Mouse (Mus musculus) cerebellum, postnatal 10 days (tissue): ENCODE data around the gene 1110008P14Rik.

Source experiments
- DNase-seq, 2 experiments: peaks; one replicate each; pipeline ENCODE4 v3.0.0; 2021; ENCODE audit warnings: mixed read lengths in 2 of 2

1110008P14Rik gene

GRCm38 (mm10) chr2:32381775-32382223, at the start of gene 1110008P14Rik:
Gene 1110008P14Rik, minus strand, starts transcription at chr2:32381938.
- peak; percentile 97 to 98 for DNase-seq

GRCm38 (mm10) chr2:32430701-32431676, 49.3 kb upstream of the 1110008P14Rik start:
- peak; percentile 91 to 94 for DNase-seq

- no peak for DNase-seq
Measured at GRCm38 (mm10) chr2:32429215-32429891, 47.6 kb upstream of the 1110008P14Rik start.

GRCm38 (mm10) chr2:32428262-32428722, 46.6 kb upstream of the 1110008P14Rik start:
- DNase-seq = no peak

- no peak for DNase-seq
Measured at GRCm38 (mm10) chr2:32427720-32428119, 46.0 kb upstream of the 1110008P14Rik start.

- DNase-seq = no peak
Measured at GRCm38 (mm10) chr2:32426141-32426540, 44.4 kb upstream of the 1110008P14Rik start.

GRCm38 (mm10) chr2:32425568-32425967, 43.8 kb upstream of the 1110008P14Rik start:
- DNase-seq = no peak

GRCm38 (mm10) chr2:32424796-32425195, 43.1 kb upstream of the 1110008P14Rik start:
- DNase-seq = no peak

GRCm38 (mm10) chr2:32423481-32424331, 42.0 kb upstream of the 1110008P14Rik start:
- DNase-seq = peak; percentile 43 to 52

- no peak for DNase-seq
Measured at GRCm38 (mm10) chr2:32421851-32422251, 40.1 kb upstream of the 1110008P14Rik start.

GRCm38 (mm10) chr2:32420647-32421046, 38.9 kb upstream of the 1110008P14Rik start:
- no peak for DNase-seq

- no peak for DNase-seq
Measured at GRCm38 (mm10) chr2:32420066-32420608, 38.4 kb upstream of the 1110008P14Rik start.

- peak in 1 of 2 experiments; percentile 21 for DNase-seq
Measured at GRCm38 (mm10) chr2:32419359-32419758, 37.6 kb upstream of the 1110008P14Rik start.

GRCm38 (mm10) chr2:32418430-32419151, 36.9 kb upstream of the 1110008P14Rik start:
- DNase-seq = no peak

- DNase-seq = no peak
Measured at GRCm38 (mm10) chr2:32417486-32417885, 35.7 kb upstream of the 1110008P14Rik start.

- no peak for DNase-seq
Measured at GRCm38 (mm10) chr2:32416556-32416955, 34.8 kb upstream of the 1110008P14Rik start.

GRCm38 (mm10) chr2:32415801-32416200, 34.1 kb upstream of the 1110008P14Rik start:
- no peak for DNase-seq

GRCm38 (mm10) chr2:32413936-32414335, 32.2 kb upstream of the 1110008P14Rik start:
- DNase-seq = no peak

GRCm38 (mm10) chr2:32412742-32413531, 31.2 kb upstream of the 1110008P14Rik start:
- DNase-seq = no peak

GRCm38 (mm10) chr2:32411407-32411806, 29.7 kb upstream of the 1110008P14Rik start:
- no peak for DNase-seq
